Mouse (Mus musculus): Measurements from ENCODE around the gene Defb15. TPM values are rescaled to one million over a fixed set of nuclear protein-coding genes. Genes with fewer than 3 reads are reported as not detected.
"Not testable (repeated sequence)": the region's sequence is repeated elsewhere in the genome, so short reads cannot be mapped to it uniquely, and the experiment has no call there.

Defb15 gene
- polyA plus RNA-seq, 1 experiment from 2014 or later, result not detected

GRCm38 (mm10) chr8:21915625-21916024 is 16.9 kb downstream of the Defb15 start:
- WGBS, result 88% methylated on average over 3 of the region's 3 CpGs
- H3K4me1 ChIP-seq, result no peaks in the 10 kb centered on the region
- H3K27me3 ChIP-seq (replicated peaks), result no peaks in the 10 kb centered on the region
- H3K4me3 ChIP-seq, result no peak overlapping the region
- ATAC-seq (replicated peaks), result no peak
- H3K9me3 ChIP-seq, result no peaks in the 10 kb centered on the region
- no peak overlapping the region for H3K27ac ChIP-seq
- no peak overlapping the region for H3K9ac ChIP-seq
- H3K36me3 ChIP-seq (replicated peaks), result no peaks in the 10 kb centered on the region
- no peak overlapping the region for H3K4me2 ChIP-seq

GRCm38 (mm10) chr8:21912554-21912953 is 20.0 kb downstream of the Defb15 start:
- no peak overlapping the region for H3K4me2 ChIP-seq
- H3K27ac ChIP-seq, result no peak overlapping the region
- ATAC-seq (replicated peaks), result no peak
- H3K9me3 ChIP-seq, result no peaks in the 10 kb centered on the region
- no peak overlapping the region for H3K9ac ChIP-seq
- H3K4me1 ChIP-seq, result no peaks in the 10 kb centered on the region
- H3K27me3 ChIP-seq (replicated peaks), result no peaks in the 10 kb centered on the region
- 20% methylated on average over 2 of the region's 2 CpGs for WGBS
- H3K4me3 ChIP-seq, result no peak overlapping the region
- H3K36me3 ChIP-seq (replicated peaks), result no peaks in the 10 kb centered on the region

- no peak for ATAC-seq (replicated peaks)
- H3K27ac ChIP-seq, result no peak overlapping the region
- H3K27me3 ChIP-seq (replicated peaks), result no peaks in the 10 kb centered on the region
- H3K4me3 ChIP-seq, result no peak overlapping the region
- 8% methylated on average over 1 of the region's 1 CpGs for WGBS
- H3K4me1 ChIP-seq, result no peaks in the 10 kb centered on the region
- no peak overlapping the region for H3K9ac ChIP-seq
- H3K9me3 ChIP-seq, result no peaks in the 10 kb centered on the region
- no peaks in the 10 kb centered on the region for H3K36me3 ChIP-seq (replicated peaks)
- no peak overlapping the region for H3K4me2 ChIP-seq
These were observed 20.6 kb downstream of the Defb15 start for GRCm38 (mm10) chr8:21911931-21912330.

GRCm38 (mm10) chr8:21906290-21906689 is 26.2 kb downstream of the Defb15 start, which contains the start of gene Defb11:
Gene Defb11 (minus strand): TSS chr8:21906412.
- H3K4me2 ChIP-seq; H3K4me1 ChIP-seq; H3K9ac ChIP-seq; H3K9me3 ChIP-seq; H3K27ac ChIP-seq; H3K4me3 ChIP-seq; H3K36me3 ChIP-seq (replicated peaks); H3K27me3 ChIP-seq (replicated peaks): not testable (repeated sequence)
- peak; percentile 30; the same call in 1 of the 2 replicates for ATAC-seq (replicated peaks)

- not testable (repeated sequence) for H3K4me3 ChIP-seq; ATAC-seq (replicated peaks); H3K4me2 ChIP-seq; H3K4me1 ChIP-seq; H3K9me3 ChIP-seq; H3K27ac ChIP-seq; H3K27me3 ChIP-seq (replicated peaks); H3K36me3 ChIP-seq (replicated peaks); H3K9ac ChIP-seq
These were observed 47.2 kb downstream of the Defb15 start, which contains the start of gene Defb9 for GRCm38 (mm10) chr8:21885321-21885720. Gene Defb9 (minus strand): TSS chr8:21885421.

Other genes with a start within 250 kb of the Defb15 start
- gene AY761184, start 229.1 kb downstream of the Defb15 start, polyA plus RNA-seq (2015; fragmentation: Nextera tagmentation; extraction: Ambion mirVana), result not detected in 2 replicates
- gene Defa24, start 198.2 kb downstream of the Defb15 start, polyA plus RNA-seq (2015; fragmentation: Nextera tagmentation; extraction: Ambion mirVana), result not detected in 2 replicates
- gene Defb50, start 109.2 kb downstream of the Defb15 start, polyA plus RNA-seq (2015; fragmentation: Nextera tagmentation; extraction: Ambion mirVana), result not detected in 2 replicates
- not detected in 2 replicates for gene Defb2, start 92.8 kb downstream of the Defb15 start, polyA plus RNA-seq (2015; fragmentation: Nextera tagmentation; extraction: Ambion mirVana)
- gene Defb10, start 73.8 kb downstream of the Defb15 start, polyA plus RNA-seq (2015; fragmentation: Nextera tagmentation; extraction: Ambion mirVana), result not detected in 2 replicates
- not detected in 2 replicates for gene Defb9, start 47.3 kb downstream of the Defb15 start, polyA plus RNA-seq (2015; fragmentation: Nextera tagmentation; extraction: Ambion mirVana)
- gene Defb11, start 26.3 kb downstream of the Defb15 start, polyA plus RNA-seq (2015; fragmentation: Nextera tagmentation; extraction: Ambion mirVana), result 4.7 and 5.0 TPM in 2 replicates
- not detected in 2 replicates for gene Defb35, start 5.6 kb upstream of the Defb15 start, polyA plus RNA-seq (2015; fragmentation: Nextera tagmentation; extraction: Ambion mirVana)
- not detected in 2 replicates for gene Defb13, start 14.1 kb upstream of the Defb15 start, polyA plus RNA-seq (2015; fragmentation: Nextera tagmentation; extraction: Ambion mirVana)
- gene Fam90a1a, start 26.0 kb upstream of the Defb15 start, polyA plus RNA-seq (2015; fragmentation: Nextera tagmentation; extraction: Ambion mirVana), result not detected in 2 replicates
- gene Ccdc70, start 37.1 kb upstream of the Defb15 start, polyA plus RNA-seq (2015; fragmentation: Nextera tagmentation; extraction: Ambion mirVana), result not detected in 2 replicates
- gene Atp7b, start 127.6 kb upstream of the Defb15 start, polyA plus RNA-seq (2015; fragmentation: Nextera tagmentation; extraction: Ambion mirVana), result 1.5 and 1.6 TPM in 2 replicates
- gene Alg11, start 128.0 kb upstream of the Defb15 start, polyA plus RNA-seq (2015; fragmentation: Nextera tagmentation; extraction: Ambion mirVana), result 37.8 and 43.2 TPM in 2 replicates
- 1.1 and 1.3 TPM in 2 replicates for gene Nek5, start 192.3 kb upstream of the Defb15 start, polyA plus RNA-seq (2015; fragmentation: Nextera tagmentation; extraction: Ambion mirVana)
- gene Nek3, start 233.7 kb upstream of the Defb15 start, polyA plus RNA-seq (2015; fragmentation: Nextera tagmentation; extraction: Ambion mirVana), result 6.9 and 7.6 TPM in 2 replicates